Mouse (Mus musculus) hindbrain, postnatal 0 days (tissue): ENCODE measurements around the gene Ifitm10. TPM values are rescaled to one million over a fixed set of nuclear protein-coding genes. Genes with fewer than 3 reads are reported as not detected.
A peak's percentile ranks its signal among the peaks of the same experiment; 100 is the strongest.
"Not testable (repeated sequence)": the region's sequence is repeated elsewhere in the genome, so short reads cannot be mapped to it uniquely, and the experiment has no call there.

Source experiments
- ATAC-seq: fragments of 200-750 bp; cut with Nextera tagmentation; 2 replicates; pipeline ENCODE4 v1.8.0; 2017; ENCODE audit warnings: mild to moderate bottlenecking, moderate TSS enrichment, moderate library complexity
- DNase-seq: peaks from one replicate; pipeline ENCODE4 v3.0.0-alpha.2; 2015; ENCODE audit warnings: low spot score
- H3K27ac ChIP-seq: fragments of 300-500 bp; sonication (generic); 2 replicates; pipeline ENCODE4 v1.5.1; 2014; ENCODE audit warnings: mild to moderate bottlenecking
- H3K27me3 ChIP-seq: fragments of 300-500 bp; sonication (generic); 2 replicates; pipeline ENCODE4 v1.6.1; 2014; ENCODE audit warnings: low read length, mixed read lengths; ENCODE audit not compliant: insufficient read depth
- H3K36me3 ChIP-seq: fragments of 300-500 bp; sonication (generic); 2 replicates; pipeline ENCODE4 v1.6.1; 2014; ENCODE audit warnings: low read length, mixed read lengths; ENCODE audit not compliant: insufficient read depth
- H3K4me1 ChIP-seq: fragments of 300-500 bp; sonication (generic); 2 replicates; pipeline ENCODE4 v1.6.1; 2014; ENCODE audit warnings: antibody characterized with exemption, low read length, mixed read lengths; ENCODE audit not compliant: insufficient read depth
- H3K4me2 ChIP-seq: fragments of 300-500 bp; sonication (generic); 2 replicates; pipeline ENCODE4 v1.6.1; 2014; ENCODE audit warnings: low read depth, mild to moderate bottlenecking, low read length, moderate library complexity, mixed read lengths
- H3K4me3 ChIP-seq: fragments of 300-500 bp; sonication (generic); 2 replicates; pipeline ENCODE4 v1.5.1; 2014; ENCODE audit warnings: low read length
- H3K9ac ChIP-seq: fragments of 300-500 bp; sonication (generic); replicated peaks from 2 replicates; pipeline ENCODE4 v1.6.1; 2014; ENCODE audit warnings: mild to moderate bottlenecking, low read length, moderate library complexity, mixed read lengths
- H3K9me3 ChIP-seq: fragments of 300-500 bp; sonication (generic); 2 replicates; pipeline ENCODE4 v1.6.1; 2016; ENCODE audit warnings: low read length, mixed read lengths
- CTCF ChIP-seq: IDR thresholded peaks from 2 replicates; pipeline ENCODE4 v1.5.1; 2016; ENCODE audit warnings: antibody characterized with exemption, control low read depth, low read depth
- WGBS: fragments of 180-500 bp; shearing (Covaris S2); extraction: QIAGEN DNeasy Blood & Tissue Kit; methylation state at CpG from one replicate; pipeline ENCODE4 v1.1.7; 2014; 5-methylcytosine and 5-hydroxymethylcytosine counted together
- polyA plus RNA-seq: library from polyadenylated mRNA; unstranded; fragments of >200 nt; fragmentation: Nextera tagmentation; extraction: Ambion mirVana; gene quantifications from 2 replicates; pipeline ENCODE4 v1.2.1, GENCODE M21; 2015
- total RNA-seq: library from RNA; depleted of rRNA; stranded (reverse); fragments of >200 nt; gene quantifications from 2 replicates; pipeline ENCODE4 v1.2.3, GENCODE M21; 2014

Gene Ifitm10
- total and polyA plus RNA-seq, 2 experiments from 2014 or later = 19.9 to 25.4 TPM

- TF ChIP-seq CTCF = no peak
- Histone ChIP-seq H3K27me3 (no peaks in the 10 kb centered on the region; the same call in 1 of the 2 replicates), H3K4me1 (no peaks in the 10 kb centered on the region), H3K36me3 (no peaks in the 10 kb centered on the region), H3K27ac (no peak overlapping the region), H3K4me3 (no peak overlapping the region), H3K9ac (no peak overlapping the region), H3K4me2 (no peak overlapping the region), H3K9me3 (no peaks in the 10 kb centered on the region)
- DNase-seq (no peak), ATAC-seq (no peak)
- WGBS = 92% methylated on average over 6 of the region's 6 CpGs
Observed at GRCm38 (mm10) chr7:142413285-142413684, 39.7 kb upstream of the Ifitm10 start.

- H3K4me1 ChIP-seq = no peaks in the 10 kb centered on the region
- 80% methylated on average over 3 of the region's 3 CpGs for WGBS
- TF ChIP-seq CTCF = no peak
- DNase-seq (no peak), ATAC-seq (no peak)
- H3K27me3 ChIP-seq = no peaks in the 10 kb centered on the region
- H3K4me2 ChIP-seq = no peak overlapping the region
- no peaks in the 10 kb centered on the region for H3K9me3 ChIP-seq
- no peak overlapping the region for H3K4me3 ChIP-seq
- no peaks in the 10 kb centered on the region for H3K36me3 ChIP-seq
- H3K27ac ChIP-seq = no peak overlapping the region
- no peak overlapping the region for H3K9ac ChIP-seq
Observed at GRCm38 (mm10) chr7:142409603-142410002, 36.0 kb upstream of the Ifitm10 start.

GRCm38 (mm10) chr7:142408686-142409085 lies 35.1 kb upstream of the Ifitm10 start:
- Histone ChIP-seq H3K27ac (no peak overlapping the region), H3K9ac (no peak overlapping the region), H3K4me2 (no peak overlapping the region), H3K9me3 (no peaks in the 10 kb centered on the region), H3K4me1 (no peaks in the 10 kb centered on the region), H3K4me3 (no peak overlapping the region), H3K27me3 (no peaks in the 10 kb centered on the region), H3K36me3 (no peaks in the 10 kb centered on the region)
- WGBS = 92% methylated on average over 8 of the region's 8 CpGs
- TF ChIP-seq CTCF = no peak
- DNase-seq (no peak), ATAC-seq (no peak)

GRCm38 (mm10) chr7:142407935-142408334 lies 34.4 kb upstream of the Ifitm10 start:
- H3K4me3 ChIP-seq = no peak overlapping the region
- H3K4me1 ChIP-seq = no peaks in the 10 kb centered on the region
- no peak overlapping the region for H3K27ac ChIP-seq
- H3K36me3 ChIP-seq = no peaks in the 10 kb centered on the region
- ATAC-seq (no peak), DNase-seq (no peak)
- H3K9me3 ChIP-seq = no peaks in the 10 kb centered on the region
- H3K4me2 ChIP-seq = no peak overlapping the region
- H3K27me3 ChIP-seq = no peaks in the 10 kb centered on the region
- TF ChIP-seq CTCF = no peak
- no peak overlapping the region for H3K9ac ChIP-seq
- WGBS = 76% methylated on average over 4 of the region's 4 CpGs

GRCm38 (mm10) chr7:142405134-142405533 lies 31.6 kb upstream of the Ifitm10 start:
- H3K4me2 ChIP-seq, H3K4me1 ChIP-seq, ATAC-seq, H3K4me3 ChIP-seq, H3K36me3 ChIP-seq, DNase-seq, H3K27me3 ChIP-seq, H3K9ac ChIP-seq, H3K9me3 ChIP-seq, H3K27ac ChIP-seq: not testable (repeated sequence)
- 84% methylated on average over 5 of the region's 5 CpGs for WGBS

GRCm38 (mm10) chr7:142403591-142403990 lies 30.0 kb upstream of the Ifitm10 start:
- no peak overlapping the region for H3K4me2 ChIP-seq
- H3K9ac ChIP-seq = no peak overlapping the region
- H3K4me3 ChIP-seq = no peak overlapping the region
- DNase-seq = no peak
- TF ChIP-seq CTCF = no peak
- ATAC-seq = no peak
- no peaks in the 10 kb centered on the region for H3K36me3 ChIP-seq
- H3K4me1 ChIP-seq = no peaks in the 10 kb centered on the region
- WGBS = 83% methylated on average over 4 of the region's 4 CpGs
- no peaks in the 10 kb centered on the region for H3K9me3 ChIP-seq
- H3K27ac ChIP-seq = no peak overlapping the region
- H3K27me3 ChIP-seq = no peaks in the 10 kb centered on the region

GRCm38 (mm10) chr7:142400750-142401142 lies 27.2 kb upstream of the Ifitm10 start:
- no peaks in the 10 kb centered on the region for H3K4me1 ChIP-seq
- no peak overlapping the region for H3K27ac ChIP-seq
- 0 out of 2 replicates have a peak, but pooled peaks have one; percentile 29 for ATAC-seq
- no peak overlapping the region for H3K4me3 ChIP-seq
- no peak for TF ChIP-seq CTCF
- H3K27me3 ChIP-seq = no peaks in the 10 kb centered on the region
- 44% methylated on average over 7 of the region's 7 CpGs for WGBS
- DNase-seq = no peak
- H3K36me3 ChIP-seq = no peaks in the 10 kb centered on the region
- no peak overlapping the region for H3K9ac ChIP-seq
- H3K9me3 ChIP-seq = no peaks in the 10 kb centered on the region
- H3K4me2 ChIP-seq = no peak overlapping the region
